Mouse (Mus musculus) midbrain, embryonic 12.5 days (tissue): Measurements from ENCODE around the gene Abhd14a. TPM values are rescaled to one million over a fixed set of nuclear protein-coding genes. Genes with fewer than 3 reads are reported as not detected.
"Not testable (repeated sequence)": the region's sequence is repeated elsewhere in the genome, so short reads cannot be mapped to it uniquely, and the experiment has no call there.

Experiments
- ATAC-seq: fragments of 200-750 bp; cut with Nextera tagmentation; 2 replicates; pipeline ENCODE4 v1.8.0; 2017; ENCODE audit warnings: low read depth, moderate TSS enrichment, moderate library complexity; ENCODE audit not compliant: low FRiP score
- H3K27ac ChIP-seq: fragments of 300-500 bp; sonication (generic); replicated peaks from 2 replicates; pipeline ENCODE4 v1.5.1; 2016; ENCODE audit warnings: mild to moderate bottlenecking
- H3K27me3 ChIP-seq: fragments of 300-500 bp; sonication (generic); 2 replicates; pipeline ENCODE4 v1.6.1; 2016; ENCODE audit warnings: mild to moderate bottlenecking
- H3K36me3 ChIP-seq: fragments of 300-500 bp; sonication (generic); 2 replicates; pipeline ENCODE4 v1.6.1; 2016
- H3K4me1 ChIP-seq: fragments of 300-500 bp; sonication (generic); 2 replicates; pipeline ENCODE4 v1.6.1; 2016
- H3K4me2 ChIP-seq: fragments of 300-500 bp; sonication (generic); replicated peaks from 2 replicates; pipeline ENCODE4 v1.6.1; 2016; ENCODE audit warnings: mild to moderate bottlenecking, moderate library complexity
- H3K4me3 ChIP-seq: fragments of 300-500 bp; sonication (generic); 2 replicates; pipeline ENCODE4 v1.5.1; 2016; ENCODE audit warnings: mild to moderate bottlenecking
- H3K9ac ChIP-seq: fragments of 300-500 bp; sonication (generic); replicated peaks from 2 replicates; pipeline ENCODE4 v1.6.1; 2016; ENCODE audit warnings: mild to moderate bottlenecking, moderate library complexity
- H3K9me3 ChIP-seq: fragments of 300-500 bp; sonication (generic); 2 replicates; pipeline ENCODE4 v1.6.1; 2016; ENCODE audit warnings: mild to moderate bottlenecking
- whole genome bisulfite sequencing: fragments of 180-500 bp; shearing (Covaris S2); methylation state at CpG from one replicate; pipeline ENCODE4 v1.1.7; 2016; 5-methylcytosine and 5-hydroxymethylcytosine counted together
- polyA plus RNA-seq: library from polyadenylated mRNA; unstranded; fragments of >200 nt; fragmentation: Nextera tagmentation; extraction: Ambion mirVana; gene quantifications from 2 replicates; pipeline ENCODE4 v1.2.1, GENCODE M21; 2016

Gene Abhd14a
- polyA plus RNA-seq: 34.1 and 36.5 TPM in 2 replicates

GRCm38 (mm10) chr9:106447348-106447747, at the start of gene Abhd14a, which contains the start of gene Abhd14b:
Gene Abhd14a (minus strand): TSS chr9:106447678.
Gene Abhd14b (plus strand): TSS chr9:106447459.
- Histone ChIP-seq H3K27ac (peak within 1 kb of the TSS; percentile 71), H3K4me1 (peaks cover 48% of the 10 kb centered on the region), H3K9ac (peak within 1 kb of the TSS; percentile 72), H3K4me3 (peak within 1 kb of the TSS; percentile 51), H3K27me3 (no peaks in the 10 kb centered on the region), H3K9me3 (no peaks in the 10 kb centered on the region), H3K36me3 (no peaks in the 10 kb centered on the region), H3K4me2 (peak within 1 kb of the TSS; percentile 58)
- 1% methylated on average over 24 of the region's 24 CpGs for WGBS
- peak; percentile 85 for ATAC-seq

DNA sequence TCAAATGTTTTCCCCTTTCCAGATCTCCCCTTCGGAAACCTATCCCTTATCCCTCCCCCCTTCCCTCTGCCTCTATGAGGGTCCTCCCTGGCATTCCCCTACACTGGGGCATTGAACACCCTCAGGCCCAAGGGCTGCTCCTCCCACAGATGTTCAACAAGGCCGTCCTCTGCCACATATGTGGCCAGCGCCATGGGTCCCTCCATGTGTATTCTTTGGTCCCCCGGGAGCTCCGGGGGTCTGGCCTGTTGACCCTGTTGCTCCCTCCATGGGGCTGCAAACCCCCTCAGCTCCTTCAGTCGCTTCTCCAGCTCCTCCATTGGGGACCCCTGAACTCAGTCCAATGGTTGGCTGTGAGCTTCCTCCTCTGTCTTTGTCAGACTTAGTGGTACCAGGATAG, 40.1 kb upstream of the Abhd14a start:
- H3K4me3 ChIP-seq, H3K4me2 ChIP-seq: not testable (repeated sequence)
- WGBS: 87% methylated on average over 6 of the region's 6 CpGs

DNA sequence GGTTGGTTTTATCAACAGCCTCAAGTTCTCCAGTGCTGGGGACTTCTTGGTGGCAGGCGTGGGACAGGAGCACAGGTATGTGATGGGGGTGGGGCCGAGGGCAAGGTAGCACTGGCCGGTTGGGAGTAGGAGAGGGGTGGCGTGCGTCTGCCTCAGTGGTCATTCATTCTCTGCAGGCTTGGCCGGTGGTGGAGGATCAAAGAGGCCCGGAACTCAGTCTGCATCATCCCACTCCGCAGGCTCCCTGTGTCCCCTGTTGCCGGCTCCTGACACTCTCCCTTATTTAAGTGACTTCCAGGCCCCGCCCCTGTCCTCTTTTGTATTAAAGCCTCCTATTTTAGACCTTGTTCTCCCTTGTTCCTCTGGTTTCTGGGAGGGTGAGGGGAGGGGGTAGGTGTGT, 37.6 kb upstream of the Abhd14a start:
- no peaks in the 10 kb centered on the region for H3K4me1 ChIP-seq
- WGBS: 83% methylated on average over 9 of the region's 10 CpGs
- no peak overlapping the region for H3K9ac ChIP-seq
- no peaks in the 10 kb centered on the region for H3K9me3 ChIP-seq
- H3K27ac ChIP-seq: no peak overlapping the region
- no peak overlapping the region for H3K4me3 ChIP-seq
- no peaks in the 10 kb centered on the region for H3K27me3 ChIP-seq
- ATAC-seq: no peak
- H3K36me3 ChIP-seq: peaks cover 53% of the 10 kb centered on the region
- no peak overlapping the region for H3K4me2 ChIP-seq

More for the DNA sequence above, 40.1 kb upstream of the Abhd14a start:
- H3K36me3 ChIP-seq: peaks cover 36% of the 10 kb centered on the region
- H3K9me3 ChIP-seq, ATAC-seq, H3K9ac ChIP-seq, H3K27me3 ChIP-seq, H3K27ac ChIP-seq, H3K4me1 ChIP-seq: not testable (repeated sequence)

DNA sequence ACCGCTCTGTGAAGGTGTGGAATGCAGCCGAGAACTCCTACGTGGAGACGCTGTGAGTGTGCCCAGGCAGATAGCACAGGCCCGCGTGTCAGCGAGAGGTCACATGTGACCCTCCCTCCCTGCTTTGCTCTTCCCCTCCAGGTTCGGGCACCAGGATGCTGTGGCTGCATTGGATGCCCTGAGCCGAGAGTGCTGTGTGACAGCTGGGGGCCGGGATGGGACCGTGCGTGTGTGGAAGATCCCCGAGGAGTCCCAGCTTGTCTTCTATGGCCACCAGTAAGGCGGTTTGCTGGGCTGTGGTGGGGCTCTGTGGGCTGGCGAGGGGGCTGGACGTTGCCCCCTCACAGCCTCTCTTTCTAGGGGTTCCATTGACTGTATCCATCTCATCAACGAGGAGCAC, 36.1 kb upstream of the Abhd14a start:
- no peaks in the 10 kb centered on the region for H3K9me3 ChIP-seq
- H3K4me3 ChIP-seq: no peak overlapping the region
- no peak overlapping the region for H3K9ac ChIP-seq
- 94% methylated on average over 17 of the region's 17 CpGs for WGBS
- peaks cover 53% of the 10 kb centered on the region for H3K36me3 ChIP-seq
- H3K27me3 ChIP-seq: no peaks in the 10 kb centered on the region
- no peak overlapping the region for H3K4me2 ChIP-seq
- H3K27ac ChIP-seq: no peak overlapping the region
- no peak for ATAC-seq
- peaks cover 1% of the 10 kb centered on the region; the same call in 1 of the 2 replicates for H3K4me1 ChIP-seq

- WGBS: 93% methylated on average over 10 of the region's 10 CpGs
- Histone ChIP-seq H3K27ac (no peak overlapping the region), H3K9me3 (no peaks in the 10 kb centered on the region), H3K4me1 (peaks cover 6% of the 10 kb centered on the region), H3K4me3 (no peak overlapping the region), H3K27me3 (no peaks in the 10 kb centered on the region), H3K9ac (no peak overlapping the region), H3K4me2 (no peak overlapping the region), H3K36me3 (peaks cover 53% of the 10 kb centered on the region)
- ATAC-seq: no peak
Observed at GRCm38 (mm10) chr9:106483136-106483535, 35.7 kb upstream of the Abhd14a start.

DNA sequence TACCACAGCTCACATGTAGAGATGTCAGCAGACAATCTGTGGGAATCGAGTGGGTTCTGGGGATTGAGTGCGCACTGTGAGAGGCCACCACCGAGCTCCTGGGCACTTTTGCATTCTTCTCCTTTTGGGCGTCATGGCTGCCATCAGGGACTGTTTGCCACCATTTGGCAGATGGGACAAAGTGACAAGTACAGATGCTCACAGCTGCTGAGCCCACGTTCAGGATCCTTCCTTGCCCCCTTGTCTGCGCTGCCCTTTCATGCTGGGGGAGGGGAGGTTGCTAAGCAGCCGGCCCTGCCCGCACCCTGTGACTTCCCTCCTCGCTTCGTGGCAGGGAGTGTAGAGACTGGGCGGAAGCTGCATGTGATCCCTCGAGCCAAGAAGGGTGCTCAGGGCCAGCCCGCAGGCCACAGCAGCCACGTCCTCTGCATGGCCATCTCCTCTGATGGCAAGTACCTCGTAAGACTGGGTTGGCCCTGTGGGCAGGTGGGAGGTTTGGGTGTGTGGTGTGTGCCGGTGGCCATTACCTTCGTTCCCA, 35.2 kb upstream of the Abhd14a start:
- no peak overlapping the region for H3K4me2 ChIP-seq
- no peaks in the 10 kb centered on the region for H3K9me3 ChIP-seq
- H3K27ac ChIP-seq: no peak overlapping the region
- peaks cover 11% of the 10 kb centered on the region for H3K4me1 ChIP-seq
- H3K36me3 ChIP-seq: peaks cover 53% of the 10 kb centered on the region
- H3K9ac ChIP-seq: no peak overlapping the region
- no peak overlapping the region for H3K4me3 ChIP-seq
- H3K27me3 ChIP-seq: no peaks in the 10 kb centered on the region
- 89% methylated on average over 17 of the region's 17 CpGs for WGBS
- ATAC-seq: no peak

DNA sequence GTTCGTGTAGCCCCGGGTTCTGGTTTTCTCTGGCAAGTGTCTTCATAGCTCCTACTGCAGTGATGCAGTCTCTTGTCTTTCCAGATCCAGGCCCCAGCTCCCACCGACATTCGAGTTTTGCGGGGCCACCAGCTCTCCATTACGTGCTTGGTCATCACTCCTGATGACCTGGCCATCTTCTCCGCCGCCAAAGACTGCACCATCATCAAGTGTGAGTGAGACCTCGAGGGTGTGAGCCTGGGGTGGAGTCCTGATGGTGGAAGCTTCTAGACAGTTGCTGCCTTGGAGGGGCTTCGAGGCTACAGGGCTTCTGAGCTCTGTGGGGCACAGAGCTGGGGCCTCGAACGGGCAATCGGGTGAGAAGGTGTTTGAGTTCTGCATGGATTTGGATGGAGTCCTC, 34.2 kb upstream of the Abhd14a start:
- Histone ChIP-seq H3K27me3 (no peaks in the 10 kb centered on the region), H3K27ac (no peak overlapping the region), H3K4me3 (no peak overlapping the region), H3K9me3 (no peaks in the 10 kb centered on the region), H3K4me1 (peaks cover 14% of the 10 kb centered on the region), H3K36me3 (peaks cover 53% of the 10 kb centered on the region), H3K9ac (no peak overlapping the region), H3K4me2 (no peak overlapping the region)
- 94% methylated on average over 13 of the region's 13 CpGs for WGBS
- no peak for ATAC-seq

DNA sequence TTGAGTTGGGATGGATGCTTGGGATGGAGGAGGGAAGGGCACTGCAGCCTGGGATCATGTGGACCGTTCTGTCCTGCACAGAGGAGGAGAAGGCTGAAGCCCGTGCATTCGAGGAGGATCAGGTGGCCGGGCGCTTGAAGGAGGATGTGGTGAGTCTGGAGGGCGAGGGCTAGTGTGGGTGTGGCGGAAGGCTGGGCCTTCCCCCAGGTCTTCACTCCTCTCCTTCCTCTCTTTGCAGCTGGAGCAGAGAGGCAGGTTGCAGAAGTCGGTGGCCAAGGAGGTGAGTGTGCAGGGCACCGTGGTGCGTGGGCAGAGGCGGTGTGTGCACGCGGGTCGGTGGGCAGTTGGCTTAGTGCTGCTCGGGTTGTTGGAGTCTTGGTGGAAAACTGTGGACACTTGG, 33.6 kb upstream of the Abhd14a start:
- H3K9ac ChIP-seq: no peak overlapping the region
- no peak for ATAC-seq
- no peak overlapping the region for H3K4me2 ChIP-seq
- no peaks in the 10 kb centered on the region for H3K9me3 ChIP-seq
- no peaks in the 10 kb centered on the region; the same call in 1 of the 2 replicates for H3K27me3 ChIP-seq
- 94% methylated on average over 14 of the region's 15 CpGs for WGBS
- peaks cover 51% of the 10 kb centered on the region for H3K36me3 ChIP-seq
- H3K4me1 ChIP-seq: peaks cover 20% of the 10 kb centered on the region
- no peak overlapping the region for H3K27ac ChIP-seq
- H3K4me3 ChIP-seq: no peak overlapping the region

DNA sequence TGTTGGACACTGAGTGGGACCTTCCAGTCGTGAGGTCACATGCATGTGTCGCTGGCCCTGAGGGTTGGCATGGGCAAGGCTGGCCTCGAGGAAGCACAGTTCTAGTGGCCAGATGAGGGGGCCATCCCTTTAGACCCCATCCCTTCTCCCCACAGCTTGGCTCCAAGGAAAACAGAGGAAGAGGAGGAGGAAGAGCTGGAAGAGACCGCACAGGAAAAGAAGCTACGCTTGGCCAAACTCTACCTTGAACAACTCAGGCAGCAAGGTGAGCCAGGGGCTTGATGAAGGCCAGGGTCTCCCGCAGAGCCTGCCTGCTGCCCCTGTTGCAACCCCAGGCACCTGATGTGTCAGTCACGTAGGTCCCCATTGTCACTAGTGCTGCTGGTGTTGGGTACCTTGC, 33.1 kb upstream of the Abhd14a start:
- no peak overlapping the region for H3K9ac ChIP-seq
- H3K27ac ChIP-seq: no peak overlapping the region
- peaks cover 46% of the 10 kb centered on the region for H3K36me3 ChIP-seq
- no peaks in the 10 kb centered on the region; the same call in 1 of the 2 replicates for H3K27me3 ChIP-seq
- no peak overlapping the region for H3K4me3 ChIP-seq
- WGBS: 95% methylated on average over 7 of the region's 7 CpGs
- H3K4me1 ChIP-seq: peaks cover 20% of the 10 kb centered on the region
- no peak overlapping the region for H3K4me2 ChIP-seq
- H3K9me3 ChIP-seq: no peaks in the 10 kb centered on the region
- no peak for ATAC-seq

GRCm38 (mm10) chr9:106478101-106478500, 30.6 kb upstream of the Abhd14a start:
- Histone ChIP-seq H3K4me2 (peak overlapping the region; percentile 99), H3K9me3 (no peaks in the 10 kb centered on the region), H3K36me3 (peaks cover 22% of the 10 kb centered on the region), H3K4me3 (peak overlapping the region; percentile 78), H3K27me3 (peaks cover 7% of the 10 kb centered on the region; the same call in 1 of the 2 replicates), H3K9ac (peak overlapping the region; percentile 63), H3K4me1 (peaks cover 33% of the 10 kb centered on the region), H3K27ac (no peak overlapping the region)
- ATAC-seq: no peak
- 86% methylated on average over 9 of the region's 9 CpGs for WGBS

GRCm38 (mm10) chr9:106477649-106478048, 30.2 kb upstream of the Abhd14a start:
- Histone ChIP-seq H3K4me1 (peaks cover 33% of the 10 kb centered on the region), H3K4me3 (peak overlapping the region; percentile 78), H3K4me2 (peak overlapping the region; percentile 99), H3K27me3 (peaks cover 10% of the 10 kb centered on the region; the same call in 1 of the 2 replicates), H3K9ac (peak overlapping the region; percentile 63), H3K9me3 (no peaks in the 10 kb centered on the region), H3K36me3 (peaks cover 17% of the 10 kb centered on the region), H3K27ac (no peak overlapping the region)
- ATAC-seq: no peak
- WGBS: 6% methylated on average over 16 of the region's 16 CpGs

DNA sequence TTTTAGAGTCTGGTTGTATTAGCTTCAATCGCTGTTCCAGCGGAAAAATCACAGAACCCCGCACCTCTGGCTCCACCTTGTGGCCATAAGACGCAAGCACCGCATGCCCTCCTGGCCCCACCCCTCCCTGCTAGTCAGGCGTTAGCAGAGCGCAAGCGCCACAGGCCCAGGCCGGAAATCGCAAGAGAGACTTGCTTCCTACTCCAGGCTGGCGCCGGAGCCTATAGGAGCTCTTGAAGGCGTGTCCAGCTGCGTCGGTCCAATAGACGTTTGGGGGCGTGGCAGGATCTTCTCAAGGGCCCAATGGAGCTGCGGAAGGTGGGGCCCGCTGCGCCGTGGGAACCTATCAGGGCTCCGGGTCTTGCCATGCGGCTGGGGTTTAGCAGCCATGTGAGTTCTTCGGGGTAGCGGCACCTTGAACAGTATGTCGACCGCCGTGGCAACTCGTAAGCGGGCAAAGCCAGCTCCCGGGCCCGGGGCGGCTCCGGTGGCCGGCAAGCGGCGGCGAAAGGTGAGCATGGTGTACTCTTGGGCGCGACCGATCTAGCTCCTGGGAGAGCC, 29.5 kb upstream of the Abhd14a start, which contains the start of gene Parp3:
Gene Parp3, minus strand, starts transcription at position 26 of the 561 bp plus-strand sequence.
- Histone ChIP-seq H3K4me1 (peaks cover 34% of the 10 kb centered on the region), H3K9me3 (no peaks in the 10 kb centered on the region), H3K4me3 (peak within 1 kb of the TSS; percentile 78), H3K36me3 (peaks cover 14% of the 10 kb centered on the region), H3K9ac (peak within 1 kb of the TSS; percentile 63), H3K27me3 (peaks cover 14% of the 10 kb centered on the region; the same call in 1 of the 2 replicates), H3K27ac (0 out of 2 replicates have a peak within 1 kb of the TSS, but pooled peaks have one; percentile 15), H3K4me2 (peak within 1 kb of the TSS; percentile 99)
- ATAC-seq: peak; percentile 97
- WGBS: under 1% methylated on average over 41 of the region's 41 CpGs
